Mouse (Mus musculus) CD4-positive helper T cell, adult 2 months (primary cell): ENCODE data around the gene Frem3.

Source experiments
- DNase-seq: peaks from one replicate; pipeline ENCODE4 v3.0.0-alpha.2; 2012; ENCODE audit warnings: low read depth, missing footprints, low spot score

Frem3 gene

GRCm38 (mm10) chr8:80710670-80711400, 100.0 kb downstream of the Frem3 start:
- DNase-seq = peak; percentile 15

- no peak for DNase-seq
Observed at GRCm38 (mm10) chr8:80714461-80714860, 103.6 kb downstream of the Frem3 start.

GRCm38 (mm10) chr8:80732326-80732725, 121.4 kb downstream of the Frem3 start:
- DNase-seq = no peak

- no peak for DNase-seq
Observed at GRCm38 (mm10) chr8:80738046-80738387, 127.1 kb downstream of the Frem3 start.

GRCm38 (mm10) chr8:80738388-80739154, 127.7 kb downstream of the Frem3 start:
- DNase-seq = peak; percentile 59

- peak; percentile 97 for DNase-seq
Observed at GRCm38 (mm10) chr8:80739155-80739924, 128.5 kb downstream of the Frem3 start, which contains the start of gene Smarca5. Gene Smarca5, minus strand, starts transcription at chr8:80739497.

GRCm38 (mm10) chr8:80739932-80740331, 129.1 kb downstream of the Frem3 start:
- DNase-seq = no peak
